Mouse (Mus musculus): ENCODE results near the gene Bcl11a.

DNA sequence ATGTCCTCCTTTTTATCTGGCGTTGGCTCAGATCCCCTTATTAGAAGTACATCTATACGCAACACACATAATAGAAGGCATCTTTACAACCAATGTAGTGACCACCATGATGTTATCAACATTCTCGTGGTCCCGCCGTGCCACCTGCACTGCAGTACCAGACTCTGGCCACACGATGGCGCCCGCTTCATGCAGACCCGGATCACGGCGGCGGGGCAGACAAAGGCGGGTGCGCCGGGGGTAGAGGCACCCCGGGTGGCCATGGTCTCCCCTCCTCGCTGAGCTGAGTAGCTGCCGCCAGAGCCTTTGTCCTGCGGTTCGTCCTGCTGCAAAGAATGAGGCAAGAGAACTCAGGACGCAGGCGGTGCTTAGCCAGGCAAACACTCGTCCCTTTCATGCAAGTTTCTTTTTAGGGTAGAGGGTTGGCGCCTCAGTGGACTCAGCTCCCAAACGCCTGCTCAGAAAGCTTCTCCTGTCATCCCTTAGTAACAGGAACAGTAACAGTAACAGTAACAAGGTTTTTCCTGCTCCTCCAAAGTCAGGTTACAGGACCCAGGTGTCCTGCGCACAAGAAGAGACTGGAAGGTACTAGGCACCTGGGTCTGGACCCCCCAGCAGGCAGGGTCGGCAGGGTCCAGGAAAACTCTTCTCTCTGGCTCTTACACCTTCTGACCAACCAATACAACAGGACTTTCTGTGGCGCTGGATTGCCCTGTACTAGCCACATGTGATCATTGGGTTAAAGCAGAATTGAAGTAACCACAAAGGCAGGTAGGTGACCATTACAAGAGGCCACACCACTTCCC lies 28.4 kb upstream of the Bcl11a start:
- no peak for TF ChIP-seq POLR2A (IDR thresholded peaks at IDR 0.05; ENCODE audit: low read depth, low read length)
- peak; percentile 99 for TF ChIP-seq CTCF (IDR thresholded peaks at IDR 0.05; ENCODE audit: extremely low read depth, insufficient read depth, insufficient read length, insufficient replicate concordance)

All from spleen, adult 2 months (tissue).